Mouse (Mus musculus): ENCODE measurements around the gene Cacna1d.

- TF ChIP-seq USF1 (IDR thresholded peaks at IDR 0.05; ENCODE audit: low read depth), result no peak
- no peak for TF ChIP-seq CTCF (IDR thresholded peaks at IDR 0.05; ENCODE audit: control insufficient read depth, insufficient read depth, insufficient read length)
- TF ChIP-seq MYOD1 (IDR thresholded peaks at IDR 0.05; ENCODE audit: control insufficient read depth, insufficient read length, low read depth), result no peak
Measured at GRCm38 (mm10) chr14:30184445-30185152, 306.7 kb downstream of the Cacna1d start.
